15 mouse cellular contexts compared by ENCODE assay signal in genomic region chr13:34097086-34097485, GRCm38 (mm10). TPM values are rescaled to one million over a fixed set of nuclear protein-coding genes. Genes with fewer than 3 reads are reported as not detected.
DNase-seq lines count a peak whose midpoint lies in the region; ATAC-seq and TF ChIP-seq lines count a peak whose summit lies in the region.
"Had no signal": no experiment of that assay in that cellular context is flagged by ENCODE, and none has a peak within 500 bp of the region (broad histone marks: within the 10 kb centered on the region; RNA-seq: fewer than 3 reads in every experiment).

No protein-coding gene starts in this region.

- no peak overlapping the region for H3K4me2 ChIP-seq in hindbrain, embryonic 12.5 days (replicated peaks)
- no peak overlapping the region for H3K4me2 ChIP-seq in midbrain, postnatal 0 days (ENCODE audit: low read depth, low read length, poor library complexity, severe bottlenecking)
- H3K4me2 ChIP-seq: embryonic facial prominence, embryonic 15.5 days; liver, embryonic 12.5 days had no signal

- H3K4me1 ChIP-seq in forebrain, embryonic 10.5 days, result peaks cover 24% of the 10 kb centered on the region
- H3K4me1 ChIP-seq in hindbrain, embryonic 12.5 days, result peaks cover 12% of the 10 kb centered on the region
- H3K4me1 ChIP-seq in midbrain, postnatal 0 days (ENCODE audit: insufficient read depth, low read length), result peaks cover 11% of the 10 kb centered on the region; the same call in 1 of the 2 replicates
- H3K4me1 ChIP-seq: embryonic facial prominence, embryonic 15.5 days had no signal

- H3K4me3 ChIP-seq in layer of hippocampus, adult 2 months, result no peak overlapping the region
- H3K4me3 ChIP-seq in forebrain, embryonic 10.5 days, result no peak overlapping the region
- H3K4me3 ChIP-seq in hindbrain, embryonic 12.5 days, result no peak overlapping the region
- H3K4me3 ChIP-seq in midbrain, postnatal 0 days (ENCODE audit: low read depth, low read length), result no peak overlapping the region
- H3K4me3 ChIP-seq: embryonic facial prominence, embryonic 15.5 days; liver, embryonic 12.5 days; megakaryocyte, embryonic 14.5 days had no signal

- ATAC-seq in hindbrain, embryonic 12.5 days (ENCODE audit: low FRiP score), result no peak
- no peak for ATAC-seq in midbrain, postnatal 0 days (ENCODE audit: low FRiP score)
- ATAC-seq: liver, embryonic 12.5 days had no signal

- TF ChIP-seq CTCF in layer of hippocampus, adult 2 months (conservative IDR thresholded peaks at IDR 0.05), result no peak
- TF ChIP-seq CTCF in midbrain, postnatal 0 days (IDR thresholded peaks at IDR 0.05), result no peak

- no peak overlapping the region for H3K9ac ChIP-seq in hindbrain, embryonic 12.5 days
- H3K9ac ChIP-seq in midbrain, postnatal 0 days (replicated peaks; ENCODE audit: low read length, poor library complexity, severe bottlenecking), result no peak overlapping the region
- H3K9ac ChIP-seq: embryonic facial prominence, embryonic 15.5 days; liver, embryonic 12.5 days had no signal

- DNase-seq in layer of hippocampus, adult 2 months (ENCODE audit: low spot score in 2 of 2), result no peak
- no peak for DNase-seq in layer of hippocampus, postnatal 14 days (ENCODE audit: low spot score in 2 of 2)
- no peak for DNase-seq in forebrain, embryonic 10.5 days (ENCODE audit: extremely low spot score, low spot score)
- DNase-seq in midbrain, postnatal 0 days (ENCODE audit: low spot score), result no peak
- DNase-seq in right cerebral cortex, postnatal 36 days (ENCODE audit: low spot score in 2 of 2), result no peak
- no peak for DNase-seq in cerebellum, adult 9-11 months
- no peak for DNase-seq in liver
- DNase-seq: adrenal gland, postnatal 14 days; cerebellum, adult 18-20 months; heart, postnatal 36 days; thymus, postnatal 36 days had no signal

- WGBS in forebrain, embryonic 10.5 days, result 88% methylated on average over 3 of the region's 3 CpGs
- 59% methylated on average over 3 of the region's 3 CpGs for WGBS in hindbrain, embryonic 12.5 days
- 60% methylated on average over 3 of the region's 3 CpGs for WGBS in midbrain, postnatal 0 days

- H3K27ac ChIP-seq in layer of hippocampus, adult 2 months, result peak overlapping the region; percentile 84
- peak overlapping the region; percentile 64 for H3K27ac ChIP-seq in forebrain, embryonic 10.5 days
- H3K27ac ChIP-seq in hindbrain, embryonic 12.5 days, result peak overlapping the region; percentile 40
- peak overlapping the region; percentile 82; the same call in 1 of the 2 replicates for H3K27ac ChIP-seq in midbrain, postnatal 0 days (ENCODE audit: low read depth, low read length)
- H3K27ac ChIP-seq: liver, embryonic 12.5 days had no signal

- H3K9me3 ChIP-seq in forebrain, embryonic 10.5 days, result no peaks in the 10 kb centered on the region; the same call in 1 of the 2 replicates
- H3K9me3 ChIP-seq in hindbrain, embryonic 12.5 days (replicated peaks), result no peaks in the 10 kb centered on the region
- H3K9me3 ChIP-seq in midbrain, postnatal 0 days (ENCODE audit: low read length), result no peaks in the 10 kb centered on the region
- H3K9me3 ChIP-seq: embryonic facial prominence, embryonic 15.5 days; liver, embryonic 12.5 days had no signal

- no peaks in the 10 kb centered on the region for H3K27me3 ChIP-seq in forebrain, embryonic 10.5 days (ENCODE audit: poor library complexity, severe bottlenecking)
- no peaks in the 10 kb centered on the region for H3K27me3 ChIP-seq in hindbrain, embryonic 12.5 days
- no peaks in the 10 kb centered on the region for H3K27me3 ChIP-seq in midbrain, postnatal 0 days (ENCODE audit: insufficient read depth, low read length)
- H3K27me3 ChIP-seq: embryonic facial prominence, embryonic 15.5 days; liver, embryonic 12.5 days; megakaryocyte, embryonic 14.5 days had no signal

- no peaks in the 10 kb centered on the region for H3K36me3 ChIP-seq in forebrain, embryonic 10.5 days (replicated peaks)
- H3K36me3 ChIP-seq in hindbrain, embryonic 12.5 days, result no peaks in the 10 kb centered on the region
- H3K36me3 ChIP-seq in midbrain, postnatal 0 days (ENCODE audit: insufficient read depth, low read length), result no peaks in the 10 kb centered on the region
- H3K36me3 ChIP-seq: embryonic facial prominence, embryonic 15.5 days; liver, embryonic 12.5 days had no signal

RNA-seq across cellular contexts. Expression of gene Tubb2a, which starts 19.3 kb away (rescaled TPM):
- 1,000 to 10,000 TPM in 1 of 2 experiments, 100 to 1,000 TPM in 1; 962 to 1,047 TPM for total RNA-seq in layer of hippocampus, adult 2 months (2021)
- total RNA-seq in layer of hippocampus, postnatal 14 days (2021), result 1,000 to 10,000 TPM; 2,027 to 2,125 TPM
- 79.2 and 98.2 TPM in 2 replicates for polyA plus RNA-seq in forebrain, embryonic 10.5 days (2016; fragmentation: Nextera tagmentation; extraction: Ambion mirVana)
- 785 and 845 TPM in 2 replicates for polyA plus RNA-seq in hindbrain, embryonic 12.5 days (2016; fragmentation: Nextera tagmentation; extraction: Ambion mirVana)
- 5,907 and 6,629 TPM in 2 replicates for total RNA-seq in midbrain, postnatal 0 days (2014; rRNA removed)
- 4,276 and 4,687 TPM in 2 replicates for polyA plus RNA-seq in midbrain, postnatal 0 days (2015; fragmentation: Nextera tagmentation; extraction: Ambion mirVana)

RNA-seq across cellular contexts. Expression of gene Tubb2b, which starts 33.2 kb away (rescaled TPM):
- 100 to 1,000 TPM; 227 to 233 TPM for total RNA-seq in layer of hippocampus, adult 2 months (2021)
- total RNA-seq in layer of hippocampus, postnatal 14 days (2021), result 100 to 1,000 TPM; 703 to 790 TPM
- polyA plus RNA-seq in forebrain, embryonic 10.5 days (2016; fragmentation: Nextera tagmentation; extraction: Ambion mirVana), result 137 and 151 TPM in 2 replicates
- 363 and 373 TPM in 2 replicates for polyA plus RNA-seq in hindbrain, embryonic 12.5 days (2016; fragmentation: Nextera tagmentation; extraction: Ambion mirVana)
- total RNA-seq in midbrain, postnatal 0 days (2014; rRNA removed), result 4,904 and 4,995 TPM in 2 replicates
- 937 and 994 TPM in 2 replicates for polyA plus RNA-seq in midbrain, postnatal 0 days (2015; fragmentation: Nextera tagmentation; extraction: Ambion mirVana)

RNA-seq across cellular contexts. Expression of gene Bphl, which starts 59.7 kb away (rescaled TPM):
- total RNA-seq in layer of hippocampus, adult 2 months (2021), result 10 to 100 TPM; 50.8 to 51.9 TPM
- 10 to 100 TPM; 39.3 to 46.4 TPM for total RNA-seq in layer of hippocampus, postnatal 14 days (2021)
- polyA plus RNA-seq in forebrain, embryonic 10.5 days (2016; fragmentation: Nextera tagmentation; extraction: Ambion mirVana), result 33.6 and 35.1 TPM in 2 replicates
- polyA plus RNA-seq in hindbrain, embryonic 12.5 days (2016; fragmentation: Nextera tagmentation; extraction: Ambion mirVana), result 34.4 and 44.0 TPM in 2 replicates
- total RNA-seq in midbrain, postnatal 0 days (2014; rRNA removed), result 37.0 and 42.7 TPM in 2 replicates
- polyA plus RNA-seq in midbrain, postnatal 0 days (2015; fragmentation: Nextera tagmentation; extraction: Ambion mirVana), result 46.4 and 47.7 TPM in 2 replicates
